Mouse (Mus musculus) limb, embryonic 14.5 days (tissue): ENCODE measurements around the gene Rgs1. TPM values are rescaled to one million over a fixed set of nuclear protein-coding genes. Genes with fewer than 3 reads are reported as not detected.

Experiments
- ATAC-seq: fragments of 200-750 bp; cut with Nextera tagmentation; 2 replicates; pipeline ENCODE4 v1.8.0; 2017; ENCODE audit warnings: low read depth, moderate number of reproducible peaks, moderate TSS enrichment; ENCODE audit not compliant: low FRiP score
- DNase-seq: peaks from one replicate; pipeline ENCODE4 v3.0.0-alpha.2; 2015; ENCODE audit warnings: low spot score
- H3K27ac ChIP-seq: fragments of 300-500 bp; sonication (generic); replicated peaks from 2 replicates; pipeline ENCODE4 v1.5.1; 2014; ENCODE audit warnings: low read depth, mild to moderate bottlenecking, low read length, moderate library complexity, mixed read lengths
- H3K27me3 ChIP-seq: fragments of 300-500 bp; sonication (generic); 2 replicates; pipeline ENCODE4 v1.6.1; 2014; ENCODE audit warnings: low read length, mixed read lengths; ENCODE audit not compliant: control insufficient read depth, insufficient read depth
- H3K36me3 ChIP-seq: fragments of 300-500 bp; sonication (generic); 2 replicates; pipeline ENCODE4 v1.6.1; 2014; ENCODE audit warnings: mild to moderate bottlenecking, low read length, moderate library complexity, mixed read lengths; ENCODE audit not compliant: control insufficient read depth, insufficient read depth
- H3K4me1 ChIP-seq: fragments of 300-500 bp; sonication (generic); 2 replicates; pipeline ENCODE4 v1.6.1; 2014; ENCODE audit warnings: antibody characterized with exemption, low read length, mixed read lengths; ENCODE audit not compliant: control insufficient read depth, insufficient read depth
- H3K4me2 ChIP-seq: fragments of 300-500 bp; sonication (generic); replicated peaks from 2 replicates; pipeline ENCODE4 v1.6.1; 2014; ENCODE audit warnings: low read depth, mild to moderate bottlenecking, low read length, moderate library complexity; ENCODE audit not compliant: severe bottlenecking
- H3K4me3 ChIP-seq: fragments of 300-500 bp; sonication (generic); replicated peaks from 2 replicates; pipeline ENCODE4 v1.5.1; 2014; ENCODE audit warnings: low read length
- H3K9ac ChIP-seq: fragments of 300-500 bp; sonication (generic); 2 replicates; pipeline ENCODE4 v1.6.1; 2014; ENCODE audit warnings: mild to moderate bottlenecking, low read depth, low read length, moderate library complexity; ENCODE audit not compliant: severe bottlenecking
- H3K9me3 ChIP-seq: fragments of 300-500 bp; sonication (generic); 2 replicates; pipeline ENCODE4 v1.6.1; 2016; ENCODE audit warnings: low read length; ENCODE audit not compliant: control insufficient read depth
- POLR2A ChIP-seq: fragments of 200-500 bp; IDR thresholded peaks from 2 replicates; pipeline ENCODE4 v1.8.0; 2012; ENCODE audit warnings: inconsistent platforms, mild to moderate bottlenecking, moderate library complexity, borderline replicate concordance; ENCODE audit not compliant: insufficient read depth, insufficient read length; ENCODE audit errors: extremely low read depth
- WGBS: fragments of 180-500 bp; shearing (Covaris S2); extraction: QIAGEN DNeasy Blood & Tissue Kit; methylation state at CpG from one replicate; pipeline ENCODE4 v1.1.7; 2014; 5-methylcytosine and 5-hydroxymethylcytosine counted together
- polyA plus RNA-seq, 2 experiments: library from polyadenylated mRNA; depleted of rRNA in 1 of 2; stranded (reverse) in 1 of 2; unstranded in 1 of 2; fragments of >200 nt; fragmentation: Nextera tagmentation in 1 of 2; extraction: Ambion mirVana in 1 of 2; gene quantifications; 2 replicates each; pipeline versions ENCODE4 v1.2.1 to v1.2.3; 2012 to 2014

The Rgs1 gene
- polyA plus RNA-seq, 2 experiments: 0.34 to 0.51 TPM

DNA sequence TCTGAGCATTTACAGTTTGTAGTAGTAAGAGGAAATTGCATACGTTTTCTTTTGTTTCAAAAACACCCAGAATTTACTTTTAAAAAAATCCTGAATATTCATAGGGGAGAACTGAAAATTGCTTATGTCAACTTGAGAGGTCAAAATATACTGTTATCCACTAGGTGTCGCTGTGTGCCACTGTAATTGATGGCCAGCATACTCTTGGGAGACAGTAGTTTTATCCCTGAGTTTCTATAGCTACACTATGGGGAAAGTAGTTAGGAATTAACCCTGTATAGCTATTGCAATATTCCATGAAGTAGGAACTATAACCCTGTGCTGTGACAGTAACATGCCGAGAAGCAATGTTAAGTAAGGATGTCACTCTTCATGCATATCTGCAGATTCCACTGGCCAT, 51.4 kb downstream of the Rgs1 start:
- no peaks in the 10 kb centered on the region for H3K36me3 ChIP-seq
- WGBS: 24% methylated on average over 3 of the region's 3 CpGs
- H3K27ac ChIP-seq: no peak overlapping the region
- H3K27me3 ChIP-seq: no peaks in the 10 kb centered on the region
- no peak overlapping the region for H3K4me2 ChIP-seq
- no peaks in the 10 kb centered on the region for H3K9me3 ChIP-seq
- ATAC-seq (no peak), DNase-seq (peak; percentile 65)
- no peak overlapping the region for H3K9ac ChIP-seq
- no peak overlapping the region for H3K4me3 ChIP-seq
- H3K4me1 ChIP-seq: no peaks in the 10 kb centered on the region
- TF ChIP-seq POLR2A: no peak

Other genes starting within 250 kb of the Rgs1 start
- 16.5 and 24.3 TPM in 2 replicates for gene Rgs2, start 245.1 kb downstream of the Rgs1 start, polyA plus RNA-seq (2012; rRNA removed)
- gene Rgs2, start 245.1 kb downstream of the Rgs1 start, polyA plus RNA-seq (2014; fragmentation: Nextera tagmentation; extraction: Ambion mirVana): 48.2 and 51.0 TPM in 2 replicates
- 0.19 and 0.23 TPM in 2 replicates for gene Rgs13, start 71.9 kb downstream of the Rgs1 start, polyA plus RNA-seq (2012; rRNA removed)
- 0.47 and 0.67 TPM in 2 replicates for gene Rgs13, start 71.9 kb downstream of the Rgs1 start, polyA plus RNA-seq (2014; fragmentation: Nextera tagmentation; extraction: Ambion mirVana)